Mouse (Mus musculus) layer of hippocampus, adult 9-10 months (tissue): ENCODE data around the gene Rpl5.
"Not testable (repeated sequence)": the region's sequence is repeated elsewhere in the genome, so short reads cannot be mapped to it uniquely, and the experiment has no call there.

Experiments used
- DNase-seq: peaks from one replicate; pipeline ENCODE4 v3.0.0; 2022; ENCODE audit warnings: low spot score

The Rpl5 gene

DNA sequence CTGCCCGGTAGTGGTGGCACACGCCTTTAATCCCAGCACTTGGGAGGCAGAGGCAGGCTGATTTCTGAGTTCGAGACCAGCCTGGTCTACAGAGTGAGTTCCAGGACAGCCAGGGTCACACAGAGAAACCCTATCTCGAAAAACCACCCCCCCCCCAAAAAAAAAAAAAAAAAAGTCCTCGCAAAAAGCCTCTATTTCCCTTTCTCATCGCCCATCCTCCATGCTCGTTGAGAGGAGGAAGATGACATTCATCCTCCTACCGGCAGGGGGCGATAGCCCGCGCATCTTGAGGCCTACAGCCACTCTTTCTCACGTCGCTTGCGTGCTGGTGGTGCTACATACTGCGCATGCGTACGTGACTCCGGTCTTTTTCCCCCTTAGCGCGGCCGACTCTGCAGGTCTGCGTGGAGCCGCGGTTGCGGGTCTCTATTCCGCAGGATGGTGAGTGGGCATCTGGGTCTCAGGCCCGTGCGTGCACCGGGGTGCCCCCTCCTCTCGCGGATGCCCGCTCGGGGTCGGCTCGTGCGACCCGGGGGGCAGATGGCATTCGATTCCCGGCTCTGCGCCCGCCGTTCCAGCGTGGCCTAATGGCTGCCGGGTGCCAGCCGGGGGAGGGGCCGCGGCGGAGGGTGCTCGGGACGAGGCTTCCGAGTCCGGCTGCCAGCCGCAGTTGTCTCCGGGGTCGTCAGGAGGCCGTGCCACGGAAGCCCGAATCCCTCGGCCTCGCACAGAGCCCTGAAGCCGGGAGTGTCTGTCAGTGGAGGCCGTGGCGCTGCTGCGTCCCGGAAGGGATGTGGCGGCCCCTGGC lies at the start of gene Rpl5:
Gene Rpl5, plus strand, starts transcription at position 297 of the 808 bp plus-strand sequence.
- peak; percentile 94 for DNase-seq

DNA sequence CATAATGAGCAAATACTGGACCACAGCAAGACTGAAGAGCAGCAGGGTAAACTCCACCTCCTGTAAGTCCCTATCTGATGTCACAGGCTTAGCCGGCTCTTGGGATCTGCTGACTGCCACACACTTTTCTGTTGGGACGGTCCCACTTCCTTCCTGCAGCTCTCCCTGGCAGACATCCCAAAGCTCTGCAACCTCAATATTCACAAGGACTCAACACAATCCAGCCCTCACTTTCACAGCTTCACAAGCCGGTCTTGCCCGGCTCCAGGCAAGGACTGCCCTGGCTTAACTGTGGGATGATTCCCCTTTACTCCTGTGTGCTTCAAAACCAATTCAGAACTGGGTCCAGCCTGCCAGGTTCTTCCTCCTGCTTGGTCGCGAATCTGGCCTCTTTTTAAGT lies 46.5 kb upstream of the Rpl5 start:
- DNase-seq, result no peak

GRCm38 (mm10) chr5:107854556-107854955 lies 45.7 kb upstream of the Rpl5 start:
- DNase-seq, result no peak

DNA sequence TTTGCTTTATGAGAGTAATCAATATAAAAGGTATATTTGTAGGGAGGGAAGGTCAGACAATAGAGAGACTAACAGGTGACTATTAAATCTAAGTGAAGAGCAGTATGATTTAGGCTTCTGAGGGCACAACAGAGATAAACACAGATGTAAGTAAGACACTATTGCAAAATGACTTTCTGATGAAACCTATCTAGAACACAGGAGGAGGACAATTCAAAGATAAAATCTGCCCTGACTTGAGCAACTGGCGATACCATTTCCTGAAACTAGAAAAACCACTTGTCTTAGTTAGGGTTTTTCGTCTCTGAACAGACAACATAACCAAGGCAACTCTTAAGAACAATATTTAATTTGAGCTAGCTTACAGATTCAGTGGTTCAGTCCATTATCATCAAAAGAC lies 44.8 kb upstream of the Rpl5 start:
- DNase-seq, result no peak

DNA sequence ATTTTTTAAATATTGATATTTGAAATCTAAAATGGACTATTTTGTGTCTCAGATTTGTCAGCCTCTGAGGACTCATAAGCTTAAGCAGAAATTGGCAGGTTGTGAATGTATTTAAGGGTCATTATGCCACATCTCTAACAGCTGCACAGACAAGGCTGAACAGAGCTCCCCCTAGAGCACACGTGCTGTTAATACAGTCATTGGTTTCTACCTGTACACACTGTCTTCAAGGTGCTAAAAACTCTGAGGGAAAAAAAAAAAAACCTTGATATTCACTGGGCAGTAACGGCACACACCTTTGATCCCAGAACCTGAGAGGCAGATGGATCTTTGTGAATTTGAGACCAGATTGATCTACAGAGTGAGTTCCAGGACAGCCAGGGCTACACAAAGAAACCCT lies 41.3 kb upstream of the Rpl5 start:
- DNase-seq, result no peak

- DNase-seq, result no peak
Observed at GRCm38 (mm10) chr5:107863971-107864370, 36.3 kb upstream of the Rpl5 start.

DNA sequence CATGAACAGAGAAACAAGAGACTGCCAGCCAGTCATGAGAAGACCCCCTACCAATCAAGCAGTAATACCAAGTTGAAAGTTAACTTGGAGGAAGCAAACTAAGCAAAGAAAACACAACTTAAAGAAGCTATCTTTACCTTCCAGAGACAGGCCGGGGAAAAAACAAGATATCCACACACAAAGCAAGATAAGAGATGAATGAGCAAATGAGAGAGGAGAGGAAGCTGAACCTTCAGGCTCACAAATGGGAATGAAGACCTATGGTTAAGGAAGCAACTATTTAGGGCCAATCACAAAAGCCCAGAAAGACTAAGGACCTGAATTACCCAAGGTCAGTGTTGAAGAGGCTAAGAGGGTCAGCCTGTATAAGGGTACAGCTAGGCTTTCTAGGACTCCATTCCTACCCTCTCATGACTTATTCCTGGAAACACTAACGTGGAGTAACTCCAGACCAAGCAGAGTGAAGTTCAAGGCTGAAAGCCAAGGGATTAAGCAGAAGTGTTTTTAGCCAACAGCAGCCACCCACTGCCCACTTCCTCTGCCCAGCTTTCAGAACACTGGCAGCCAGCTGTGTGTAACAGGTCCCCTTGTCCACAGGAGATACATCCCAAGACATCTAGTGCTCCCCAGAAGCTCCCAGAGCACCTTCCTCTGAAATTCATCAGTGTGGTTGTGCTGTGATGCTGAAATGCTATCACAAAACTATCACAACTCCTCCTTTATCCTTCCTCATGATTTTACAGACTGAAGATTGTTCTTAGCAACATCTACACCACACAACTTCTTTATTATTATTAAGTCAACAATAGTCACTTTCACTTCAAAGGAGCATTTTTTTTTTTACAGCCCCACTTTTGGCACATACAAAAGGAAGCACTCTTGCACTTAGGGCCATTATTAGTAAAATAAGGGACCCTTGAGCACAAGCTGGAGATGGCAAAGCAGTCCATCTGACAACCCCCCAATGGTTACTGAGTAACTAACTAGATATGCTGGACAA lies 33.9 kb upstream of the Rpl5 start:
- no peak for DNase-seq

DNA sequence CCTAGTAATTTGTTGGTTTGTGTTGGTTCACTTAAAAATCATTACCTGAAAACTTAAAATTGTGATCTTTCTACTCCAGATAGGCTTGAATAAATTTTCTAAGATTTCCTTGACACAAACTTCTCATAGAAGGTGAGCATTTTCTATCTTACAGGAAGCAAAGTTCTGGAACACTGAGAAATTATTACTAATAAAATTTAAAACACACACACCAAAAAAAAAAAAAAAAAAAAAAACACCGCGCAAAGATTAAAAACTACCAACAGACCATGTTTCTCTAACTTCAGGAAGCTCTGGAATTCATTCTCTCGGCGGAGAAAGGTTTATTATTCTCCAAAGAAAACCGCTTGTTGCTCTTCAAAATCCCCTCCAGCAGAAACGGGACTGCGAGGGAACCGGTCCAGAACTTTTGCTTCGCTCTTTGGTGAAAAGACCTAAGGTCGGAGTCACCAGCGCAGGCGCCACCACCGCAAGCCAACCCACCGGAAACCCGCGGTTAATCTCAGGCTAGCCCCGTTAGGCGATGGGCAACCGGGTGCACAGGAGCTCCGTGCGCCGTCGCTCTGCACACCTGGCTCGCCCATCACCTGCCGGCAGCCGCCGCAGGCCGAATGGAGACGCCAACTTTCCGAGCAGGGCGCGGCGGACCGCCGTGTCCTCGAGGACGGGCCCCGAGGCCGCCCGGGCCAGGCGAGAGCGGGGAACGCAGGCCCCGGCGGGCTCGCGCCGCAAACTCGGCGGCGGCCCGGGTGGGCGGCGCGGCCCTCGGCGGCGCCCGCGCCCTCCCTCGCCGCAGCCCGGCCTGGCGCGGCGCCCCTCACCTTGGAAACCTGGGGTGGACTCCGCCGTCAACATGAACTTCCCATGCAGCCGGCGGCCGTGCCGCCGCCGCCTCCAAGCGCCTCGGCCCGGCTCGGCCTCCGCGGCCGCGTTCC lies 32.1 kb upstream of the Rpl5 start:
- DNase-seq, result no peak

GRCm38 (mm10) chr5:107868905-107869424 lies 31.3 kb upstream of the Rpl5 start:
- peak; percentile 72 for DNase-seq

DNA sequence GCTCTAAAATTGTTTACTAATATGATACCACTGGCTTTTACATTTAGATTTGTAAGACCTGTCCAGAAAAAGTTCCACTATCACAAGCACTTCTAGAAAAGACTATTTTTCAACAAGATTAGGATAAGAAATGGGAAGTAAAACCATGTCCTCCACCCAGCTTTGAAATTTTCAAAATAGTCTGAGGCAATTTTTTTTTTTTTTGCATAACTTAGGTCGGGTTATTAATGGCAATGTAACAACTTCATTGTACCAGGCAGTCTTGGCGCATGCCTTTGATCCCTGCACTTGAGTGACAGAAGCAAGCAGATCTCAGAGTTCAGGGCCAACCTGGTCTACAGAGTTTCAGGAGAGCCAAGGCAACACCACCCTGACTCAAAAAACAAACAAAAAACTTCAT lies 30.6 kb upstream of the Rpl5 start:
- DNase-seq, result no peak

- no peak for DNase-seq
Observed at GRCm38 (mm10) chr5:107873330-107873729, 27.0 kb upstream of the Rpl5 start.

GRCm38 (mm10) chr5:107873886-107874302 lies 26.4 kb upstream of the Rpl5 start:
- no peak for DNase-seq

- DNase-seq, result no peak
Observed at GRCm38 (mm10) chr5:107874561-107875260, 25.6 kb upstream of the Rpl5 start, which contains the start of gene Evi5. Evi5 (minus strand) TSS chr5:107875107.

DNA sequence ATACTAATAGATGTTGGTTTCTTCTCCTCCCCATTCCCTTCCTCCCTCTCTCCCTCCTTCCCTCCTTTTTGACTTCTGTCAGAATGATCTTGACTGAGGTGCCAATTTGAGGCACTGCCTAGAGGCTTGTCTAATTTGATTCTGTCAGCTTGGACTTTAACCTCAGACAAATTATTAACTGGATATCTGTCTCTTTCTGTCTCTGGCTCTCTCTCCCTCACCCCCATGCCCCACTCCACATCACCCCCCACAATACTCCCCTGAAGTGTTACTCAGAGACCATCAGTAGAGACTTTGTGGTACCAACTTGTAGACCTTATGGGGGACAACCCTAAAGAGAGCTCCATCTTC lies 25.1 kb upstream of the Rpl5 start:
- no peak for DNase-seq

DNA sequence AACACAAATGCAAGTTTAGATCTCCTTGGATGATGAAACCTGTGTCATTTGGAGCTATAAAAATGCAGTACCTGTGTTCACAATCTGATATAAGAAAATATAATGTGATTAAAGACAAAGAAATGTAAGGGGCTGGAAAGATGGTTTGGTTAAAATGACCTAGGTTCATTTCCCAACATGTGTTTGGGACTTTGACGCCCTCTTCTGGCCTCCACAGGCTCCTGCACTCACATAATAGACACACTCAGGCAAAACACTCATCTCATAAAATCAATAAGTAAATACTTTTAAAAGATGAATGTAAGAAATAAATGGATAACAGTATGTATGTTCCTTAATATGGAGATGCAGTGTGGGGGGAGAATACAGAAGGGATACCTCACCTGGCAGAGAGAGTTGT lies 23.2 kb upstream of the Rpl5 start:
- DNase-seq, result no peak

DNA sequence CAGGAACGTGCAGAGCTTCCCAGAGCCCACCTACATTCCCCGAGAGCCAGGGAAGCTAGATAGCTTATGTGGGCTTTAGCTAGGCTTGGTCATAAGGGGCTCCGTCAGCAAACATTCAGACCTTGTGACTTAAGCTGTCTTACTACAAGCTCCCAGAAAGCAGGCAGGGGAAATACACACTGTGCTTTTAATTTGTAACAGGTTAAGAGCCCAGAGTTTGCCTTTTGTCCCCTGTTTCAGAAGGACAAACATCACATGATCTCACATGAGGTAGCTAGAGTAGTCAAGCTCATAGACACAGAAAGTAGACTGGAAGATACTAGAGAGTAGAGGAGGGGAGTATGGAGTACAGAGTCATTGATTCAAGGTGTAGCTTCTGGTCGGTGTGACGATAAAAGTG lies 19.6 kb upstream of the Rpl5 start:
- no peak for DNase-seq

DNA sequence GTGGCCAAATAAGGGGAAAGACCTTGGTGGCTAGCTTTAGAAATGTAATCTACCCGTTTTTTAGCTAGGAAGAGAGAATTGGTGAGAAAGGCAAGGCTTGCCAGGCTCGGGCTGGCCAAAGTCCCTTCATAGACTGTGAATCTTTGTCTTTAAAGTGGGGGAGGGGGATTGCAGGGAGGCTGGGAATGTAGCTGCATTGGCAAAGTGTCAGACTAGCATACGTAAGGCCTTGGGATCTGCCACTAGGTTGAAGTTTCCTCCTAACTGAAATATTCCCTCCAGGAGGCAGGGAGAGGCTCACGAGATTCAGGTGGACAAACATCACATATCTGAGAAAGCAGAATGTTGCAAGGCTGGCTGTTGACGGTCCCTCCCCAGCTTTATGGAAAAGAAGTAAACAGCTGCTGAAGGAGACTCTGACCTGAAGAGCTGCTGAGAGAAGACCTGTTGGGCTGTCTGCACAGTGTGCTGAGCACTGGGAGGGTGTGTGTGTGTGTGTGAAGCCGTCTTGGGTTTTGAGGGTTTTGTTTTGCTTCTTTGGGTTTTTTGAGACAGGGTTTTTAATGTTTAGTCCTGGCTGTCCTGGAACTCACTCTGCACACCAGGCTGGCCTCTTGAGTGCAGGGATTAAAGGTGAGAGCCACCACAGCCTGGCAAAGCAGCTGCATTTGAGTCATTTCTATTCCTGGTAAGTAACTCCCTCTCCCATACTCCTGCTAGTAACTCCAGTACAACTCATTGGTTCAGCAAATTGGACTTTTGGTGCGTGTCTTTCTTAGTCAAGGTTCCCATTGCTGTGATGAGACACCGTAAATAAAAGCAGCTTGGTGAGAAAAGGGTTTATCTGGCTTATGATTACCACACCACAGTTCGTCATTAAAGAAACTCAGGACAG lies 10.1 kb upstream of the Rpl5 start:
- no peak for DNase-seq

DNA sequence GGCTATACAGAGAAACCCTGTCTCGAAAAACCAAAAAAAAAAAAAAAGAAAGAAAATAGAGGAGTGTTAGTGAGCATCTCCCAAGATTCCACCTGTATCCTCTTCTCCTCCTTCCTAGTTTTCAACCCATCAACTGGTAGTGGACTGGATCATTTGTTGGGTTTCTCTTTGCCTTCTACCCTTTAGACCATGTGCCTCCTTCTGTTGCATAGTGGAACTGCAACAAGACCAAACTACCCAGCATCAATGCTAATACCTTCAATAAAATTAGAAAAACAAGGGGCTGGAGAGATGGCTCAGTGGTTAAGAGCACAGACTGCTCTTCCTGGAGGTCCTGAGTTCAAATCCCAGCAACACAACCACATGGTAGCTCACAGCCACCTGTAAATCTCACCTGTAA lies 8.8 kb upstream of the Rpl5 start:
- not testable (repeated sequence) for DNase-seq

DNA sequence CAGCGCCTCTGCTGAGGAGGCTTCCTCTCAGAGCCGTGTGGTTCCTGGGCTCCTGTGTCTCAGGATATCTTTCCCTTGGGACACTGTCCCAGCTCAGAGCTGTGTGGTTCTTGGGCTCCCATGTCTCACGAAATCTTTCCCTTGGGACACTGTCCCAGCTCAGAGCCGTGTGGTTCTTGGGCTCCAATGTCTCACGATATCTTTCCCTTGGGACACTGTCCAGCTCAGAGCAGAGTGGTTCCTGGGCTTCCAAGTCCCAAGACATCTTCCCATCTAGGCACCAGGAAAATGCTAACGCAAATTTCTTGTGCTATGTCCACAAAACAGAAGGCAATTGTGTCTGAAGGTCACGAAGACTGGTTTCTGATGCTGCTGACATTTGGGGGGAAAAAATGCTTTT lies 5.6 kb upstream of the Rpl5 start:
- no peak for DNase-seq

DNA sequence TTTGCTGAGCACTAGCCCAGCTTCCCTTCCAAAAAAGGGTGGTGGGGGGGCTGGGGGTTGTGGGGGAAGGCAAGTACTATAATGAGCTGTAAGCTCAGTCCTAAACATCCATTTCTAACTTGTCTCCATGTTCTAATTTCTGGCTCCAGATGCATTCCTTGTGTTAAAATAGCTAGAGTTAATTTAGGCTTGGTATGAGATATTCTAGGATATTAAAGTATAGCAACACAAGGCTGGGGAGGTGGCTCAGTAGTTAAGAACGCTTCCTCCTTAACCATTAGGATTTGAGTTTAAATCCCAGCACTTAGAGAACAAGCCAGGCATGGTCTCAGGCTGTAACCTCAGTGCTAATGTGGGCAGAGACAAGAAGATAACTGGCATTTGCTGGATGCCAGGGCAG lies 4.0 kb upstream of the Rpl5 start:
- DNase-seq, result no peak
